Mouse (Mus musculus) spleen, adult 2 months (tissue): ENCODE measurements around the gene Brsk2.

Experiments used
- CTCF ChIP-seq: fragments of 200-500 bp; IDR thresholded peaks from 2 replicates; pipeline ENCODE4 v1.5.1; 2011; ENCODE audit warnings: mild to moderate bottlenecking, inconsistent platforms; ENCODE audit not compliant: insufficient read depth, insufficient read length, insufficient replicate concordance; ENCODE audit errors: extremely low read depth
- POLR2A ChIP-seq: fragments of 200-500 bp; IDR thresholded peaks from 2 replicates; pipeline ENCODE4 v1.6.1; 2011; ENCODE audit warnings: low read depth, low read length, inconsistent platforms

DNA sequence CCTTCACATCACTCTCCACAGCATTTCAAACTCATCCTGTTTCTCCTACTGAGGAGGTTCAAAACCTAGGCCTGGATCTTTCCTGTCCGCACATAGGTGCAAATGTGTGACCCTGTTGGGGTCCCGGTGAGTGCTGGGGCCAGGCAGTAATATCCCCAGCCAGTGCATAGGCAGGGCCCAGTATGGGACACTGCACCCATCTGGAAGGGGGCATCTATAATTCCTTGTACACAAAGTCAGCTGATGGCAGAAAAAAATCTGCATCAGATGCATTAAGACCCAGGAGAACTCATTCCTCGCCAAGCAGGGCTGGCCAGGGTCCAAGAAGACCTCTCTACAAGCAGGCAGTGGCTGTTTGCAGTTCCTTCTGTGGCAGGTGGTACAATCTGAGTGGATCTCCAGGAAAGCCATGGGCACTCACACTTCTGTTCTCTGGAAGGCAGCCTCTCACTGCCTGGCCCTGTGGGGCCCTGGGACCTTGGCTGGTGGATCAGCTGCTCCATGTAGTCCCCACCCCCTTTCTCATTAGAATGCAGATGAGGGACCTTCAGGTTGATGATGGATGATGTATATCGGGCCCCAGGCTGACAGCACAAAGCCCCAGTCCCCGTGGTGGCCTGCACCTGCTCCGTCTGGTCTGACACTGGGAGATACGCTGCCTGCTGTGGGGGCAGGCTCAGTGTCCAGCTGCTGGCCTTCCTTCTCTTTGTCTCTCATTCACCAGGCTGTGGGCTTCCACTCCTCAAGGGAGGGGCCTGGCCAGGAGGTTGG, 15.2 kb upstream of the Brsk2 start:
- TF ChIP-seq CTCF (no peak), POLR2A (no peak)
